Mouse (Mus musculus) ES-Bruce4 (cell line): Measurements from ENCODE around the gene Slc22a6.

ENCODE experiments used
- CTCF ChIP-seq: IDR thresholded peaks from one replicate; pipeline ENCODE4 v1.8.1; 2011; ENCODE audit warnings: low read depth, low read length
- POLR2A ChIP-seq: IDR thresholded peaks from one replicate; pipeline ENCODE4 v1.8.1; 2011; ENCODE audit warnings: low read length; ENCODE audit not compliant: insufficient read depth

- TF ChIP-seq CTCF = no peak
- no peak for TF ChIP-seq POLR2A
Observed at GRCm38 (mm10) chr19:8613111-8613510, 4.7 kb upstream of the Slc22a6 start.
